Mouse (Mus musculus) MEL (cell line): ENCODE measurements at regions not wholly inside any gene's neighbourhood (a gene's known extent, or its start where the extent isn't known, plus 50 kb on each side); places are given as distances from the start of the nearest gene placed in this dataset.
"Not testable (repeated sequence)": the region's sequence is repeated elsewhere in the genome, so short reads cannot be mapped to it uniquely, and the experiment has no call there.

Experiments
- DNase-seq: peaks from one replicate; pipeline ENCODE4 v3.0.0; 2011; ENCODE audit warnings: low read depth, low spot score
- H3K27ac ChIP-seq: 2 replicates; pipeline ENCODE4 v1.5.1; 2012; ENCODE audit warnings: low read depth, mild to moderate bottlenecking, control low read depth, low read length, moderate library complexity; ENCODE audit not compliant: control insufficient read depth
- H3K27me3 ChIP-seq, 2 experiments: fragments of 150-350 bp in 1 of 2; sonication (generic) in 1 of 2; 2 replicates each; pipeline ENCODE4 v1.6.1; 2012; ENCODE audit warnings: low read length in 2 of 2, mild to moderate bottlenecking in 2 of 2, improper control_type of control experiment in 1 of 2, moderate library complexity in 1 of 2; ENCODE audit not compliant: insufficient read depth in 2 of 2, control insufficient read depth in 1 of 2
- H3K36me3 ChIP-seq, 2 experiments: 2 replicates each; pipeline ENCODE4 v1.6.1; 2012 to 2014; ENCODE audit warnings: low read length in 2 of 2, improper control_type of control experiment in 1 of 2, inconsistent platforms in 1 of 2, mild to moderate bottlenecking in 1 of 2; ENCODE audit not compliant: insufficient read depth in 2 of 2, control insufficient read depth in 1 of 2
- H3K4me1 ChIP-seq, 2 experiments: fragments of 150-350 bp in 1 of 2; sonication (generic) in 1 of 2; 2 replicates each; pipeline ENCODE4 v1.6.1; 2012; ENCODE audit warnings: low read length in 2 of 2, improper control_type of control experiment in 1 of 2, mild to moderate bottlenecking in 1 of 2; ENCODE audit not compliant: insufficient read depth in 2 of 2, control insufficient read depth in 1 of 2
- H3K4me3 ChIP-seq, 2 experiments: fragments of 150-350 bp in 1 of 2; sonication (generic) in 1 of 2; 2 replicates each; pipeline ENCODE4 v1.5.1; 2012; ENCODE audit warnings: low read depth in 2 of 2, low read length in 2 of 2, mild to moderate bottlenecking in 2 of 2, moderate library complexity in 2 of 2, control low read depth in 1 of 2, improper control_type of control experiment in 1 of 2; ENCODE audit not compliant: control insufficient read depth in 1 of 2, insufficient read depth in 1 of 2
- H3K79me2 ChIP-seq: 2 replicates; pipeline ENCODE4 v1.6.1; 2012; ENCODE audit warnings: mild to moderate bottlenecking, low read length, moderate library complexity; ENCODE audit not compliant: control insufficient read depth, poor library complexity, insufficient read depth
- H3K9ac ChIP-seq: 2 replicates; pipeline ENCODE4 v1.6.1; 2012; ENCODE audit warnings: low read depth, mild to moderate bottlenecking, control low read depth, low read length, moderate library complexity; ENCODE audit not compliant: control insufficient read depth, poor library complexity, severe bottlenecking
- H3K9me3 ChIP-seq: fragments of 150-350 bp; sonication (generic); replicated peaks from 2 replicates; pipeline ENCODE4 v1.6.1; 2012; ENCODE audit warnings: mild to moderate bottlenecking, low read length, improper control_type of control experiment, moderate library complexity; ENCODE audit not compliant: insufficient read depth
- CHD1 ChIP-seq: IDR thresholded peaks from 2 replicates; pipeline ENCODE4 v1.6.1; 2012; ENCODE audit warnings: low read depth, mild to moderate bottlenecking, inconsistent platforms, low read length, improper control_type of control experiment
- CHD2 ChIP-seq: IDR thresholded peaks from 2 replicates; pipeline ENCODE4 v1.6.1; 2011; ENCODE audit warnings: low read length, improper control_type of control experiment
- CTCF ChIP-seq, 3 experiments: IDR thresholded peaks in 2 of 3; conservative IDR thresholded peaks in 1 of 3; 2 replicates each; pipeline ENCODE4 v1.5.1; 2011 to 2012; ENCODE audit warnings: low read length in 3 of 3, low read depth in 2 of 3, mild to moderate bottlenecking in 2 of 3, improper control_type of control experiment in 1 of 3, inconsistent platforms in 1 of 3, mixed read lengths in 1 of 3, moderate library complexity in 1 of 3; ENCODE audit not compliant: control insufficient read depth in 1 of 3, insufficient read depth in 1 of 3, poor library complexity in 1 of 3, severe bottlenecking in 1 of 3
- E2F4 ChIP-seq: IDR thresholded peaks from 2 replicates; pipeline ENCODE4 v1.6.1; 2011; ENCODE audit warnings: low read depth, low read length, improper control_type of control experiment, borderline replicate concordance
- GABPA ChIP-seq: IDR thresholded peaks from 2 replicates; pipeline ENCODE4 v1.6.1; 2012; ENCODE audit warnings: low read depth, mild to moderate bottlenecking, inconsistent platforms, low read length, improper control_type of control experiment, moderate library complexity
- GATA1 ChIP-seq: IDR thresholded peaks from 2 replicates; pipeline ENCODE4 v1.6.1; 2011; ENCODE audit warnings: low read depth, low read length, improper control_type of control experiment
- KAT2A ChIP-seq: conservative IDR thresholded peaks from 2 replicates; pipeline ENCODE4 v1.6.1; 2012; ENCODE audit warnings: low read depth, low read length, improper control_type of control experiment, inconsistent platforms
- MAFK ChIP-seq: IDR thresholded peaks from 2 replicates; pipeline ENCODE4 v1.6.1; 2011; ENCODE audit warnings: low read depth, mild to moderate bottlenecking, low read length, improper control_type of control experiment, borderline replicate concordance
- MAX ChIP-seq: IDR thresholded peaks from 2 replicates; pipeline ENCODE4 v1.6.1; 2011; ENCODE audit warnings: low read length, improper control_type of control experiment
- MAZ ChIP-seq: IDR thresholded peaks from 2 replicates; pipeline ENCODE4 v1.6.1; 2012; ENCODE audit warnings: low read depth, mild to moderate bottlenecking, inconsistent platforms, low read length, improper control_type of control experiment
- MEF2A ChIP-seq: IDR thresholded peaks from 2 replicates; pipeline ENCODE4 v1.6.1; 2014; ENCODE audit warnings: low read depth, mild to moderate bottlenecking, inconsistent platforms, low read length, improper control_type of control experiment; ENCODE audit not compliant: poor library complexity, insufficient replicate concordance, severe bottlenecking; ENCODE audit errors: extremely low read depth
- MXI1 ChIP-seq: IDR thresholded peaks from 2 replicates; pipeline ENCODE4 v1.6.1; 2011; ENCODE audit warnings: mild to moderate bottlenecking, low read depth, low read length, improper control_type of control experiment
- NELFE ChIP-seq: IDR thresholded peaks from 2 replicates; pipeline ENCODE4 v1.6.1; 2011; ENCODE audit warnings: low read depth, low read length, improper control_type of control experiment
- RAD21 ChIP-seq: IDR thresholded peaks from 2 replicates; pipeline ENCODE4 v1.6.1; 2011; ENCODE audit warnings: mild to moderate bottlenecking, low read depth, low read length, improper control_type of control experiment
- SIN3A ChIP-seq: IDR thresholded peaks from 2 replicates; pipeline ENCODE4 v1.6.1; 2012; ENCODE audit warnings: low read length, improper control_type of control experiment, inconsistent platforms
- SMC3 ChIP-seq: IDR thresholded peaks from 2 replicates; pipeline ENCODE4 v1.6.1; 2011; ENCODE audit warnings: low read depth, low read length, improper control_type of control experiment
- TBP ChIP-seq: IDR thresholded peaks from 2 replicates; pipeline ENCODE4 v1.8.0; 2011; ENCODE audit warnings: low read depth, low read length, improper control_type of control experiment
- TCF12 ChIP-seq: IDR thresholded peaks from 2 replicates; pipeline ENCODE4 v1.6.1; 2014; ENCODE audit warnings: low read depth, mild to moderate bottlenecking, inconsistent platforms, low read length, improper control_type of control experiment, moderate library complexity
- USF1 ChIP-seq: IDR thresholded peaks from 2 replicates; pipeline ENCODE4 v1.6.1; 2014; ENCODE audit warnings: low read depth, mild to moderate bottlenecking, inconsistent platforms, low read length, improper control_type of control experiment, moderate library complexity
- ZC3H11A ChIP-seq: IDR thresholded peaks from 2 replicates; pipeline ENCODE4 v1.6.1; 2012; ENCODE audit warnings: low read depth, mild to moderate bottlenecking, inconsistent platforms, low read length, improper control_type of control experiment

DNA sequence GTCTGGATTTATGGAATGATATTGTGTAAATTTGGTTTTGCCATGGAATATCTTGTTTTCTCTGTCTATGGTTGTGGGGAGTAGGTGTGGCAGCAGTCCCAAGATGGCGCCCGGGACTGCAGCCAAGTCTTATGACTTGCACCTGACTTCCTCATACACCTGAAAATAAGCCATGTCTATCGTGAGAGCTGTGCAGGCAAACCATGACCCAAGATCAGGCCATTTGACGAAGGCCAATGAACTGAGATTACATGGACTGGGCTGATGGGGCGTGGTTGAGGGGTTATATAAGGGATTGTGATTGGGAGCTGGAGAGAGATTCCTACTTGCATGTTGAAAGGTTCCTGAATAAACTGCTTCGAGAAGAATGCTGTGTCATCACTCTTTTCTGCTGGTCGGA, 139.5 kb downstream of the Slc6a15 start:
- H3K4me1 ChIP-seq, H3K9me3 ChIP-seq, DNase-seq, H3K4me3 ChIP-seq, H3K9ac ChIP-seq, H3K36me3 ChIP-seq, H3K27me3 ChIP-seq, H3K79me2 ChIP-seq, H3K27ac ChIP-seq: not testable (repeated sequence)

DNA sequence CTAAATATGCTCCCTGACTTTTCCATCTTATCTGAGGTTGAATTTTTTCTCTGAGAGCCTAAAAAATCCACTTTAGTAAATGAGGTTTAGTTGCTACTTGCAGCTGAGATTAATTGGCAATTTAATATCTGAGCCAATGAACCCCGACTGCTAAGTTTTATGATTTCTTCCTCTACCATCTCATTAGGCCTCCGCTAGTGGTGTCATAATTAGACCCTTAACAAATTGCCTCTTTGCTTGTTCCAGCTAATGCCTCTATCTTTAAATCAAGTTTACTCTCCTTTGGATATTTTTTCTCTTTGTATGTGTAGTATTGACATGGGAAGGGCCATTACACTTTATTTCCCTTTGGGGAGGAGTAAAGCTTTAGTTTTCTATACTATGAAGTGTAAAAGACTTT, 176.9 kb downstream of the Slc6a15 start:
- DNase-seq: no peak
- Histone ChIP-seq H3K79me2 (no peaks in the 10 kb centered on the region), H3K36me3 (no peaks in the 10 kb centered on the region), H3K27me3 (no peaks in the 10 kb centered on the region), H3K9me3 (no peaks in the 10 kb centered on the region), H3K4me1 (no peaks in the 10 kb centered on the region), H3K27ac (no peak overlapping the region), H3K9ac (no peak overlapping the region), H3K4me3 (no peak overlapping the region)
- no peak for TF ChIP-seq GATA1
- TF ChIP-seq GABPA: no peak

DNA sequence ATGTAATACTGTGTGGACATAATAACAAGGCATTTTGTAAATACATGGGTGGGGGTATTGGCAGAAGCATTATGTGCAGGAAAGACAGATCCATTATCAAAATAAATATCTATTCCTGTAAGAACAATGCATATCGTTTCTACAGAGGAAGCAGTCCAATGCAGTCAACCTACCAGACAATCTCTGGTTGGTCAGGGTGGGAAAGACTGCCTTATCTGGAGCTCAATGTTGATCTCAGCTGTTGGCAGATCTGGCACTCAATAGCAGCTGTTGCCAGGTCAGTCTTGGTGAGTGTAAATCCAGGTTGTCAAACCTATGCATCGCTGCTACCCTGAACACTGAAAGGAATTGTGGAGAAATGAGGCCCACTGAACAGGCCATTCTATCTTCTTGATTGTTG, 181.9 kb downstream of the Slc6a15 start:
- TF ChIP-seq MXI1 (no peak), USF1 (no peak), ZC3H11A (no peak), MAFK (no peak), MEF2A (no peak), MAZ (no peak), TCF12 (no peak), CTCF (IDR thresholded peaks at IDR 0.05 in 2 of 3, conservative IDR thresholded peaks at IDR 0.05 in 1 of 3; ENCODE audit: control insufficient read depth in 1 of 3, insufficient read depth in 1 of 3, low read depth in 2 of 3, low read length in 3 of 3, poor library complexity in 1 of 3, severe bottlenecking in 1 of 3) (no peak), NELFE (no peak), MAX (no peak), SIN3A (no peak), RAD21 (no peak), KAT2A (no peak), TBP (no peak), GABPA (no peak), E2F4 (no peak), CHD2 (no peak), CHD1 (no peak), SMC3 (no peak)
- TF ChIP-seq, all 39 proteins: peak for 0

More for the DNA sequence above, 181.9 kb downstream of the Slc6a15 start:
- DNase-seq: no peak
- H3K4me1 ChIP-seq: no peaks in the 10 kb centered on the region
- H3K4me3 ChIP-seq: no peak overlapping the region
- no peaks in the 10 kb centered on the region for H3K79me2 ChIP-seq
- H3K9ac ChIP-seq: no peak overlapping the region
- no peak overlapping the region for H3K27ac ChIP-seq
- no peaks in the 10 kb centered on the region for H3K27me3 ChIP-seq
- H3K9me3 ChIP-seq: no peaks in the 10 kb centered on the region
- no peaks in the 10 kb centered on the region for H3K36me3 ChIP-seq
